Comparison of ENCODE assay signal across 23 mouse cellular contexts in the genomic region with DNA sequence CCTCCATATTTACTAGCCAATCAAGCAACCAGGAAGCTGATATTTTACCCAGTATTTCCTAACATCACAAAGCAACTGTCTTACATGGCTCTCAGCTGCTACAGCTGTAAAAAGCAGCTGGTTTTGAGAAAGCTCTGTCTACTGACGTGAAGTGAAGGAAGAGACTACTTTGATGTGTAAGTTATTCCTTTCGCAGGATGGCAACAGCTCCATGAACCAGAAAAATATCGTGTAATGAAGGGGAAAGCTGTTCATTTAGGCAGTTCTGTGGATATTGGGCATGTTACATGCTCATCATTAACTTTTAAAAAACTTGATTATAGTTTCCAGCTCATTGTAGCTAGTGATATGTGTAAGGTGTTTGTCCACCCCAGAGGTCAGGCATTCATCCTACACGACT.
DNase-seq lines count a peak whose midpoint lies in the region; ATAC-seq lines count a peak whose summit lies in the region.
"Had no signal": no experiment of that assay in that cellular context is flagged by ENCODE, and none has a peak within 500 bp of the region (broad histone marks: within the 10 kb centered on the region; RNA-seq: fewer than 3 reads in every experiment).

No protein-coding gene starts in this region.

- H3K9ac ChIP-seq in forebrain, embryonic 14.5 days (ENCODE audit: low read length), result no peak overlapping the region
- no peak overlapping the region for H3K9ac ChIP-seq in hindbrain, embryonic 11.5 days (ENCODE audit: low read depth, low read length)
- H3K9ac ChIP-seq in hindbrain, embryonic 14.5 days, result no peak overlapping the region
- H3K9ac ChIP-seq: embryonic facial prominence, embryonic 13.5 days; heart, embryonic 15.5 days; hindbrain, embryonic 12.5 days; intestine, embryonic 15.5 days had no signal

- H3K27ac ChIP-seq in forebrain, embryonic 14.5 days (ENCODE audit: low read depth, low read length), result 0 out of 2 replicates have a peak overlapping the region, but pooled peaks have one; percentile 11
- no peak overlapping the region for H3K27ac ChIP-seq in forebrain, embryonic 10.5 days
- H3K27ac ChIP-seq in hindbrain, embryonic 11.5 days (ENCODE audit: low read depth, low read length), result no peak overlapping the region
- no peak overlapping the region for H3K27ac ChIP-seq in hindbrain, embryonic 14.5 days
- H3K27ac ChIP-seq: embryonic facial prominence, embryonic 13.5 days; heart, adult 2 months; heart, embryonic 15.5 days; hindbrain, embryonic 12.5 days; intestine, embryonic 15.5 days had no signal

- no peaks in the 10 kb centered on the region for H3K27me3 ChIP-seq in forebrain, embryonic 14.5 days (replicated peaks; ENCODE audit: control insufficient read depth, insufficient read depth, low read length)
- H3K27me3 ChIP-seq in forebrain, embryonic 10.5 days (ENCODE audit: poor library complexity, severe bottlenecking), result peaks cover 15% of the 10 kb centered on the region
- peaks cover 2% of the 10 kb centered on the region; the same call in 1 of the 2 replicates for H3K27me3 ChIP-seq in hindbrain, embryonic 11.5 days (ENCODE audit: control insufficient read depth, insufficient read depth, low read length)
- no peaks in the 10 kb centered on the region for H3K27me3 ChIP-seq in hindbrain, embryonic 14.5 days (ENCODE audit: control insufficient read depth, insufficient read depth, low read length)
- H3K27me3 ChIP-seq: heart, embryonic 15.5 days; hindbrain, embryonic 12.5 days; intestine, embryonic 15.5 days had no signal

- H3K9me3 ChIP-seq in forebrain, embryonic 14.5 days (replicated peaks; ENCODE audit: control insufficient read depth, low read length), result 0 out of 2 replicates have a peak, but pooled peaks cover 3% of the 10 kb centered on the region
- peaks cover 15% of the 10 kb centered on the region for H3K9me3 ChIP-seq in forebrain, embryonic 10.5 days
- peaks cover 3% of the 10 kb centered on the region; the same call in 1 of the 2 replicates for H3K9me3 ChIP-seq in hindbrain, embryonic 11.5 days (ENCODE audit: control insufficient read depth, low read length)
- 0 out of 2 replicates have a peak, but pooled peaks cover 5% of the 10 kb centered on the region for H3K9me3 ChIP-seq in hindbrain, embryonic 14.5 days (ENCODE audit: control insufficient read depth, low read length)
- H3K9me3 ChIP-seq: hindbrain, embryonic 12.5 days; intestine, embryonic 15.5 days had no signal

- H3K36me3 ChIP-seq in forebrain, embryonic 14.5 days (ENCODE audit: control insufficient read depth, insufficient read depth, low read length), result no peaks in the 10 kb centered on the region
- H3K36me3 ChIP-seq in forebrain, embryonic 10.5 days (replicated peaks), result peaks cover 6% of the 10 kb centered on the region
- no peaks in the 10 kb centered on the region for H3K36me3 ChIP-seq in hindbrain, embryonic 11.5 days (ENCODE audit: control insufficient read depth, insufficient read depth, low read length)
- H3K36me3 ChIP-seq in hindbrain, embryonic 14.5 days (replicated peaks; ENCODE audit: control insufficient read depth, insufficient read depth), result no peaks in the 10 kb centered on the region
- H3K36me3 ChIP-seq: embryonic facial prominence, embryonic 13.5 days; G1E; heart, embryonic 15.5 days; hindbrain, embryonic 12.5 days; intestine, embryonic 15.5 days had no signal

- H3K4me2 ChIP-seq in forebrain, embryonic 14.5 days (ENCODE audit: low read length), result no peak overlapping the region
- H3K4me2 ChIP-seq in hindbrain, embryonic 11.5 days (replicated peaks; ENCODE audit: low read depth, low read length), result no peak overlapping the region
- H3K4me2 ChIP-seq in hindbrain, embryonic 14.5 days (replicated peaks), result no peak overlapping the region
- H3K4me2 ChIP-seq: embryonic facial prominence, embryonic 13.5 days; heart, embryonic 15.5 days; intestine, embryonic 15.5 days had no signal

- peak; percentile 24 for DNase-seq in embryo, embryonic 10.5 days (ENCODE audit: low spot score)
- no peak for DNase-seq in embryo, embryonic 10 days (ENCODE audit: low spot score)
- no peak for DNase-seq in forebrain, embryonic 14.5 days (ENCODE audit: low spot score)
- no peak for DNase-seq in forebrain, embryonic 10.5 days (ENCODE audit: extremely low spot score, low spot score)
- DNase-seq in hindbrain, embryonic 11.5 days (ENCODE audit: low spot score), result peak; percentile 14
- DNase-seq in hindbrain, embryonic 14.5 days (ENCODE audit: low spot score), result no peak
- DNase-seq in Muller cell, postnatal 12 days (ENCODE audit: inconsistent ontology term), result peak; percentile 12
- no peak for DNase-seq in urinary bladder, postnatal 36 days (ENCODE audit: low spot score in 2 of 2)
- DNase-seq: adrenal gland, postnatal 10 days; B cell, adult 2 months; cerebellum, adult 11-12 months; cerebellum, adult 9-10 months; cerebellum, postnatal 25 days; gastrocnemius, postnatal 10 days; heart, adult 2 months; heart, postnatal 14 days; kidney, adult 18-20 months had no signal

- WGBS in forebrain, embryonic 14.5 days, result 30% methylated on average over 4 of the region's 4 CpGs
- 47% methylated on average over 4 of the region's 4 CpGs for WGBS in forebrain, embryonic 10.5 days
- 47% methylated on average over 4 of the region's 4 CpGs for WGBS in hindbrain, embryonic 11.5 days
- WGBS in hindbrain, embryonic 14.5 days, result 48% methylated on average over 4 of the region's 4 CpGs

- H3K4me3 ChIP-seq in forebrain, embryonic 14.5 days (ENCODE audit: low read depth, low read length), result no peak overlapping the region
- no peak overlapping the region for H3K4me3 ChIP-seq in forebrain, embryonic 10.5 days
- H3K4me3 ChIP-seq in hindbrain, embryonic 11.5 days (ENCODE audit: low read depth, low read length), result no peak overlapping the region
- H3K4me3 ChIP-seq in hindbrain, embryonic 14.5 days (replicated peaks; ENCODE audit: low read length), result no peak overlapping the region
- H3K4me3 ChIP-seq: embryonic facial prominence, embryonic 13.5 days; heart, adult 2 months; heart, embryonic 15.5 days; hindbrain, embryonic 12.5 days; intestine, embryonic 15.5 days had no signal

- H3K4me1 ChIP-seq in forebrain, embryonic 14.5 days (ENCODE audit: control insufficient read depth, insufficient read depth, low read length), result peaks cover 15% of the 10 kb centered on the region
- peaks cover 31% of the 10 kb centered on the region for H3K4me1 ChIP-seq in forebrain, embryonic 10.5 days
- peaks cover 2% of the 10 kb centered on the region; the same call in 1 of the 2 replicates for H3K4me1 ChIP-seq in hindbrain, embryonic 11.5 days (replicated peaks; ENCODE audit: control insufficient read depth, insufficient read depth, low read length)
- peaks cover 7% of the 10 kb centered on the region; the same call in 1 of the 2 replicates for H3K4me1 ChIP-seq in hindbrain, embryonic 14.5 days (replicated peaks; ENCODE audit: control insufficient read depth, insufficient read depth, low read length)
- H3K4me1 ChIP-seq: embryonic facial prominence, embryonic 13.5 days; heart, embryonic 15.5 days; intestine, embryonic 15.5 days had no signal

- no peak for ATAC-seq in forebrain, embryonic 14.5 days
- no peak for ATAC-seq in hindbrain, embryonic 11.5 days (ENCODE audit: low FRiP score)
- ATAC-seq in hindbrain, embryonic 14.5 days (ENCODE audit: low FRiP score), result no peak
- ATAC-seq: CD4-positive, CD25-positive, alpha-beta regulatory T cell, adult 4 months; intestine, embryonic 15.5 days had no signal

Comparison
In these comparisons a context has a peak if more than half of its experiments do, and no peak if none do; other contexts are left out.
1. DNase-seq: peak in embryo, embryonic 10.5 days (single experiment), hindbrain, embryonic 11.5 days (single experiment) and Muller cell, postnatal 12 days (single experiment); none in embryo, embryonic 10 days (single experiment), forebrain, embryonic 14.5 days (single experiment), forebrain, embryonic 10.5 days (single experiment), hindbrain, embryonic 14.5 days (single experiment) and urinary bladder, postnatal 36 days (0 of 2).